Mouse (Mus musculus) stomach, embryonic 14.5 days (tissue): ENCODE measurements at regions not wholly inside any gene's neighbourhood (a gene's known extent, or its start where the extent isn't known, plus 50 kb on each side); places are given as distances from the start of the nearest gene placed in this dataset.

Experiments used
- ATAC-seq: fragments of 200-750 bp; cut with Nextera tagmentation; 2 replicates; pipeline ENCODE4 v1.8.0; 2017; ENCODE audit warnings: low read depth, moderate TSS enrichment; ENCODE audit not compliant: insufficient number of reproducible peaks, insufficient read depth, low FRiP score
- H3K27ac ChIP-seq: fragments of 300-500 bp; sonication (generic); 2 replicates; pipeline ENCODE4 v1.5.1; 2014; ENCODE audit warnings: mild to moderate bottlenecking, low read length, moderate library complexity, mixed read lengths
- H3K27me3 ChIP-seq: fragments of 300-500 bp; sonication (generic); 2 replicates; pipeline ENCODE4 v1.6.1; 2014; ENCODE audit warnings: low read length, control low read depth, mixed read lengths; ENCODE audit not compliant: control insufficient read depth, insufficient read depth
- H3K36me3 ChIP-seq: fragments of 300-500 bp; sonication (generic); 2 replicates; pipeline ENCODE4 v1.6.1; 2014; ENCODE audit warnings: mild to moderate bottlenecking, control low read depth, low read length, moderate library complexity, mixed read lengths; ENCODE audit not compliant: control insufficient read depth, insufficient read depth
- H3K4me1 ChIP-seq: fragments of 300-500 bp; sonication (generic); 2 replicates; pipeline ENCODE4 v1.6.1; 2014; ENCODE audit warnings: low read length, control low read depth, mixed read lengths; ENCODE audit not compliant: control insufficient read depth, insufficient read depth
- H3K4me2 ChIP-seq: fragments of 300-500 bp; sonication (generic); replicated peaks from 2 replicates; pipeline ENCODE4 v1.6.1; 2014; ENCODE audit warnings: low read depth, low read length, control low read depth
- H3K4me3 ChIP-seq: fragments of 300-500 bp; sonication (generic); 2 replicates; pipeline ENCODE4 v1.5.1; 2014; ENCODE audit warnings: low read depth, low read length, control low read depth
- H3K9ac ChIP-seq: fragments of 300-500 bp; sonication (generic); replicated peaks from 2 replicates; pipeline ENCODE4 v1.6.1; 2014; ENCODE audit warnings: low read depth, mild to moderate bottlenecking, control low read depth, low read length, moderate library complexity, mixed read lengths
- H3K9me3 ChIP-seq: fragments of 300-500 bp; sonication (generic); 2 replicates; pipeline ENCODE4 v1.6.1; 2016; ENCODE audit warnings: low read depth, low read length, control low read depth; ENCODE audit not compliant: control insufficient read depth
- WGBS: fragments of 180-500 bp; shearing (Covaris S2); extraction: QIAGEN DNeasy Blood & Tissue Kit; methylation state at CpG from one replicate; pipeline ENCODE4 v1.1.7; 2014; 5-methylcytosine and 5-hydroxymethylcytosine counted together

DNA sequence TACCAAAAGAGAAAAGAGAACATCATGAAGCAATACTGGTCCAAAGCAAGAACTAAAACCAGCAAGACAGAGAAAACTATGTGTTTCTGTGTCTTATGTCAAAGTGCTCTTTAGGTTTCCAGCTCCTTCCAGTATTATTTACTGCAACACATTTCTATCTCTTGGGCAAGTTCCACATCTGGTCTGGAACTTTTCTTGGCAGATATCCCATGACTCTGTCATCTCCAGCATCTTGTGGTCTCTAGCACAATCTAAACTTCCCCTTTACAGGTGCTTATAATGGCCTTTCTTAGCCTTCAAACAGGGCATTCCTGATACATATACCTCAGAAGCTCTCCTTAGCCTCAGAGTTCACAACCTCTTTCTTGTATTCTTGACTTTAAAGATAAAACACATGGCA, 568.9 kb downstream of the Nup35 start:
- Histone ChIP-seq H3K4me3 (no peak overlapping the region), H3K9me3 (no peaks in the 10 kb centered on the region), H3K27ac (no peak overlapping the region), H3K36me3 (no peaks in the 10 kb centered on the region), H3K27me3 (no peaks in the 10 kb centered on the region), H3K9ac (no peak overlapping the region), H3K4me2 (no peak overlapping the region), H3K4me1 (no peaks in the 10 kb centered on the region)
- ATAC-seq: no peak

DNA sequence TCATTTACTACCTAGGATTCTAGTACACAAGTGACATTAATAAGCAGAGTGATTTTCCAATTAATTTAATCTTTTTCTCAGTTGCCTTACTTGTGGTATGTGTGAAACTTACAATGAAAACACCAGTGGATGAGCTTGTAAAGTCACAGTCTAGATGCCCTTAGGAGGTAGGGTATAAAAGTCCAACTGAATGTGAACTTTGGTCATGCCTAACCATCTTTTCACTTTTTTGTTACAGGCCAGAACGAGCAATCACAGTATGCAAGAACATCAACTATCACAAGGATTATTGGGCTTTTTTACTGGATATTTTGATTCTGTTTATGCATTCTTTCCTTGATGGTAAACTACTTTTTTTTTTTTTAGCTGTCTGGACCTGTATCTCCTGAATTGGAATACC, 573.8 kb downstream of the Nup35 start:
- Histone ChIP-seq H3K27ac (no peak overlapping the region), H3K27me3 (no peaks in the 10 kb centered on the region), H3K9ac (no peak overlapping the region), H3K36me3 (no peaks in the 10 kb centered on the region), H3K4me1 (no peaks in the 10 kb centered on the region), H3K9me3 (no peaks in the 10 kb centered on the region), H3K4me3 (no peak overlapping the region), H3K4me2 (no peak overlapping the region)
- WGBS: 82% methylated on average over 1 of the region's 1 CpGs
- no peak for ATAC-seq

DNA sequence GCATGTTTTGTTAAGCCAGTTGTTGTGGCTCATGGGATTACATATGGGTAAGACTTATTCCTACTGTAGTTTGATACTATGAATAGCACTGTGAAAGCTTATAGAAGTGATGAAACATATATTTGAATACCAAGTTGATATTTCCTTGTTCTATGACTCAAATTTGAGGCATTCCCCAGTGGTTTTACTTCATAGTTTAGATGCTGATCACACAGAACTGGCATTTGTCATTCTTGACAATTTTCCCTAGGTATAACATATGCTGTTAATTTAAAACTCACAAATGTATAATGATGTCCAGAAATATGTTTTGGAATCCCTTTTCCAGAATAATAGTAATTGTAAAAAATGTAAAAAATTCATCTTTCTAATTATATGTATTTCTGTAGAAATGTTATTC, 583.5 kb downstream of the Nup35 start:
- no peak for ATAC-seq
- Histone ChIP-seq H3K4me1 (no peaks in the 10 kb centered on the region), H3K9ac (no peak overlapping the region), H3K27ac (no peak overlapping the region), H3K4me3 (no peak overlapping the region), H3K4me2 (no peak overlapping the region), H3K36me3 (no peaks in the 10 kb centered on the region), H3K27me3 (no peaks in the 10 kb centered on the region), H3K9me3 (no peaks in the 10 kb centered on the region)
